Mouse (Mus musculus) spleen, adult 12 weeks (tissue): ENCODE measurements around the gene Otof.

ENCODE experiments used
- DNase-seq: peaks from one replicate; pipeline ENCODE4 v3.0.0; 2022; ENCODE audit warnings: low spot score

The Otof gene

GRCm38 (mm10) chr5:30341601-30342365 is 119.9 kb downstream of the Otof start:
- DNase-seq = no peak

- DNase-seq = no peak
These were observed 120.9 kb downstream of the Otof start for GRCm38 (mm10) chr5:30340815-30341214.
